Mouse (Mus musculus) testis, adult 2 months (tissue): ENCODE measurements at regions not wholly inside any gene's neighbourhood (a gene's known extent, or its start where the extent isn't known, plus 50 kb on each side); places are given as distances from the start of the nearest gene placed in this dataset.

Experiments
- CTCF ChIP-seq: fragments of 200-500 bp; IDR thresholded peaks from 2 replicates; pipeline ENCODE4 v1.5.1; 2012; ENCODE audit warnings: low read depth, mild to moderate bottlenecking, inconsistent platforms, low read length, moderate library complexity; ENCODE audit not compliant: control insufficient read depth, insufficient read depth, insufficient replicate concordance
- POLR2A ChIP-seq: fragments of 200-500 bp; IDR thresholded peaks from 2 replicates; pipeline ENCODE4 v1.6.1; 2012; ENCODE audit warnings: low read depth, mild to moderate bottlenecking, inconsistent platforms, low read length, moderate library complexity; ENCODE audit not compliant: control insufficient read depth

DNA sequence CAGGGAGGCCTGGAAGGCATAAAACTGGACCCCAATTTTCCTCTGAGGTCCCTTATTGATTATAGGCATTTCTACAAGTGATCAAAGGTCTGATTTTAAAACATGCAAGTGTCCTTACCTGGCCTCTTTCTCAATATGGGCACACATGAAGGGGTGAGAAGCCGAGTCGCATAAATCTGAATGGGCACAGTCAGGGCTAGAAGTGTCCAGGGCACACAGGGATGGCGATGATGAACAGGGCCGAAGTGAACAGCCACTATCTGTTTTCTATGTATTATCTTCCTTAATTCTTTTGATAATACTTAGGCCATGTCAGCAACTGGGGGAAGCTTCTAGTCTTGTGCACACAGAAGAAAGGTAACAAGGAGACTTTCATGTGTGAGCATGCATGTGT, 54.5 kb upstream of the Ptch1 start:
- TF ChIP-seq POLR2A (no peak), CTCF (no peak)
